Mouse (Mus musculus) thymus, postnatal 10 days (tissue): Measurements from ENCODE around the gene Dclk1.

ENCODE experiments used
- DNase-seq, 2 experiments: peaks; one replicate each; pipeline ENCODE4 v3.0.0; 2021; ENCODE audit warnings: low spot score in 2 of 2

Dclk1 gene

GRCm38 (mm10) chr3:55260139-55260538 lies 18.0 kb downstream of the Dclk1 start:
- DNase-seq, result no peak

GRCm38 (mm10) chr3:55266091-55266490 lies 23.9 kb downstream of the Dclk1 start:
- no peak for DNase-seq

GRCm38 (mm10) chr3:55269802-55270201 lies 27.6 kb downstream of the Dclk1 start:
- DNase-seq, result no peak

- no peak for DNase-seq
Observed at GRCm38 (mm10) chr3:55270345-55270744, 28.2 kb downstream of the Dclk1 start.

- no peak for DNase-seq
Observed at GRCm38 (mm10) chr3:55270920-55271319, 28.8 kb downstream of the Dclk1 start.

GRCm38 (mm10) chr3:55272536-55272935 lies 30.4 kb downstream of the Dclk1 start:
- DNase-seq, result no peak

GRCm38 (mm10) chr3:55276446-55276845 lies 34.3 kb downstream of the Dclk1 start:
- DNase-seq, result no peak

GRCm38 (mm10) chr3:55276851-55277250 lies 34.7 kb downstream of the Dclk1 start:
- no peak for DNase-seq

- DNase-seq, result no peak
Observed at GRCm38 (mm10) chr3:55277829-55278228, 35.7 kb downstream of the Dclk1 start.

- no peak for DNase-seq
Observed at GRCm38 (mm10) chr3:55279923-55280322, 37.8 kb downstream of the Dclk1 start.

- DNase-seq, result no peak
Observed at GRCm38 (mm10) chr3:55280471-55280870, 38.3 kb downstream of the Dclk1 start.

GRCm38 (mm10) chr3:55284215-55284614 lies 42.1 kb downstream of the Dclk1 start:
- DNase-seq, result no peak

- no peak for DNase-seq
Observed at GRCm38 (mm10) chr3:55288726-55289125, 46.6 kb downstream of the Dclk1 start.

- DNase-seq, result no peak
Observed at GRCm38 (mm10) chr3:55291964-55292363, 49.8 kb downstream of the Dclk1 start.

- DNase-seq, result no peak
Observed at GRCm38 (mm10) chr3:55292783-55293430, 50.7 kb downstream of the Dclk1 start.

- no peak for DNase-seq
Observed at GRCm38 (mm10) chr3:55305653-55306052, 63.5 kb downstream of the Dclk1 start.

GRCm38 (mm10) chr3:55307553-55308177 lies 65.5 kb downstream of the Dclk1 start:
- DNase-seq, result no peak

- no peak for DNase-seq
Observed at GRCm38 (mm10) chr3:55309961-55310360, 67.8 kb downstream of the Dclk1 start.

GRCm38 (mm10) chr3:55315827-55316226 lies 73.7 kb downstream of the Dclk1 start:
- DNase-seq, result no peak

GRCm38 (mm10) chr3:55318021-55318420 lies 75.9 kb downstream of the Dclk1 start:
- DNase-seq, result no peak

GRCm38 (mm10) chr3:55320572-55320971 lies 78.4 kb downstream of the Dclk1 start:
- DNase-seq, result no peak

GRCm38 (mm10) chr3:55324029-55324428 lies 81.9 kb downstream of the Dclk1 start:
- DNase-seq, result no peak

- DNase-seq, result no peak
Observed at GRCm38 (mm10) chr3:55330496-55330895, 88.3 kb downstream of the Dclk1 start.

GRCm38 (mm10) chr3:55331694-55332093 lies 89.5 kb downstream of the Dclk1 start:
- DNase-seq, result no peak
